Mouse (Mus musculus) thymus, adult 2 months (tissue): ENCODE data around the gene Anp32a.

Experiments used
- CTCF ChIP-seq: fragments of 200-500 bp; IDR thresholded peaks from 2 replicates; pipeline ENCODE4 v1.5.1; 2012; ENCODE audit warnings: mild to moderate bottlenecking, control low read depth, low read length, moderate library complexity, borderline replicate concordance; ENCODE audit not compliant: control insufficient read depth, poor library complexity, insufficient read depth; ENCODE audit errors: extremely low read depth
- POLR2A ChIP-seq: fragments of 200-500 bp; IDR thresholded peaks from 2 replicates; pipeline ENCODE4 v1.6.1; 2012; ENCODE audit warnings: mild to moderate bottlenecking, low read length, control low read depth, moderate library complexity; ENCODE audit not compliant: control insufficient read depth, poor library complexity, insufficient read depth; ENCODE audit errors: extremely low read depth

DNA sequence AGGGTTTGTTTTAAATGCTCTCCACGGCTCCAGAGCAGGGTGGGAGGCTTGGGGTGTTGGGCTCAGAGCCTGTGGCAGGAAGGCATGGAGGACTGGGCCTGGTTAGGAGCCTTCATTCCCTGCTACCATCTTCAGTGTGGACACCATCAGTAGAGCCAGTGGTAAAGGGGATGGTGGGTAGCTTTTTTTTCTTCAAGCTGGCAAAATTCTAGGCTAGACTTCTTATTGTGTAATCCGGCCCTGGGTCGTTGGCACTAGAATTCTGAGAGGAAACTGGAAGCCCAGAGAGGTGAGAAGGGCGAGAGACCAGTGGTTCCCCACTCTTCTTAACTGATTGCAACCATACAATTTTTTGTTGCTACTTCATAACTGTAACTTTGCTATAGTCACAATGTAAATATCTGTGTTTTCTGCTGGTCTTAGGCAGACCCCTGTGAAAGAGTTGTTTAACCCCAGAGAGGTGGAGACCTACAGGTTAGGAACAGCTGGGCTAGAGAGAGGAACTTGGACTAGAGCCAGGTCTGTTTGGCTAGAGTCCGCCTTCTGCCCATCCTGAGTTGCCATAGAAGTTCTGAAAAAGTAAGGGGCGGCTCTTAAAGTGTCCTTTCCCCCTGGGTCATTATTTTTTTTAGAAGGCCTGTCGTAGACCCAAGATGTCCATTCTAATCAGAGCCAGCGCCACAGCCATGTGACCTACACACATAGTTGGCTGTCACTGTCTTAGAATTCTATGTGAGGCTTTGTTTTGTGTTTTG lies 24.4 kb downstream of the Anp32a start:
- TF ChIP-seq CTCF, result no peak
- TF ChIP-seq POLR2A, result no peak
